Mouse (Mus musculus) lung, embryonic 14.5 days (tissue): ENCODE results near the gene Map1b. TPM values are rescaled to one million over a fixed set of nuclear protein-coding genes. Genes with fewer than 3 reads are reported as not detected.
A peak's percentile ranks its signal among the peaks of the same experiment; 100 is the strongest.

Source experiments
- ATAC-seq: fragments of 200-750 bp; cut with Nextera tagmentation; 2 replicates; pipeline ENCODE4 v1.8.0; 2017; ENCODE audit warnings: mild to moderate bottlenecking, moderate TSS enrichment, moderate library complexity; ENCODE audit not compliant: insufficient read depth
- DNase-seq: peaks from one replicate; pipeline ENCODE4 v3.0.0-alpha.2; 2015
- H3K27ac ChIP-seq: fragments of 300-500 bp; sonication (generic); 2 replicates; pipeline ENCODE4 v1.5.1; 2014; ENCODE audit warnings: low read depth, mild to moderate bottlenecking, moderate library complexity
- H3K27me3 ChIP-seq: fragments of 300-500 bp; sonication (generic); 2 replicates; pipeline ENCODE4 v1.6.1; 2014; ENCODE audit warnings: low read length, control low read depth; ENCODE audit not compliant: insufficient read depth
- H3K36me3 ChIP-seq: fragments of 300-500 bp; sonication (generic); 2 replicates; pipeline ENCODE4 v1.6.1; 2014; ENCODE audit warnings: control low read depth; ENCODE audit not compliant: insufficient read depth
- H3K4me1 ChIP-seq: fragments of 300-500 bp; sonication (generic); 2 replicates; pipeline ENCODE4 v1.6.1; 2014; ENCODE audit warnings: antibody characterized with exemption, control low read depth; ENCODE audit not compliant: insufficient read depth
- H3K4me2 ChIP-seq: fragments of 300-500 bp; sonication (generic); 2 replicates; pipeline ENCODE4 v1.6.1; 2014; ENCODE audit warnings: mild to moderate bottlenecking
- H3K4me3 ChIP-seq: fragments of 300-500 bp; sonication (generic); 2 replicates; pipeline ENCODE4 v1.5.1; 2014; ENCODE audit warnings: low read depth, low read length
- H3K9ac ChIP-seq: fragments of 300-500 bp; sonication (generic); 2 replicates; pipeline ENCODE4 v1.6.1; 2014
- H3K9me3 ChIP-seq: fragments of 300-500 bp; sonication (generic); 2 replicates; pipeline ENCODE4 v1.6.1; 2016; ENCODE audit warnings: low read depth, low read length, control low read depth
- CTCF ChIP-seq: IDR thresholded peaks from 2 replicates; pipeline ENCODE4 v1.5.1; 2016; ENCODE audit warnings: antibody characterized with exemption, low read depth
- WGBS: fragments of 180-500 bp; shearing (Covaris S2); extraction: QIAGEN DNeasy Blood & Tissue Kit; methylation state at CpG from one replicate; pipeline ENCODE4 v1.1.7; 2014; 5-methylcytosine and 5-hydroxymethylcytosine counted together
- polyA plus RNA-seq: library from polyadenylated mRNA; unstranded; fragments of >200 nt; fragmentation: Nextera tagmentation; extraction: Ambion mirVana; gene quantifications from 2 replicates; pipeline ENCODE4 v1.2.1, GENCODE M21; 2014

The Map1b gene
- polyA plus RNA-seq, 1 experiment from 2014 or later: 73.3 TPM

- WGBS: 48% methylated on average over 3 of the region's 3 CpGs
- Histone ChIP-seq H3K36me3 (no peaks in the 10 kb centered on the region), H3K4me3 (no peak overlapping the region), H3K4me2 (no peak overlapping the region), H3K9ac (no peak overlapping the region), H3K9me3 (no peaks in the 10 kb centered on the region), H3K27me3 (no peaks in the 10 kb centered on the region), H3K27ac (no peak overlapping the region), H3K4me1 (0 out of 2 replicates have a peak, but pooled peaks cover 7% of the 10 kb centered on the region)
- ATAC-seq (no peak), DNase-seq (no peak)
- TF ChIP-seq CTCF: peak; percentile 35; the same call in 1 of the 2 replicates
Measured at GRCm38 (mm10) chr13:99500609-99501008, 15.7 kb downstream of the Map1b start.

DNA sequence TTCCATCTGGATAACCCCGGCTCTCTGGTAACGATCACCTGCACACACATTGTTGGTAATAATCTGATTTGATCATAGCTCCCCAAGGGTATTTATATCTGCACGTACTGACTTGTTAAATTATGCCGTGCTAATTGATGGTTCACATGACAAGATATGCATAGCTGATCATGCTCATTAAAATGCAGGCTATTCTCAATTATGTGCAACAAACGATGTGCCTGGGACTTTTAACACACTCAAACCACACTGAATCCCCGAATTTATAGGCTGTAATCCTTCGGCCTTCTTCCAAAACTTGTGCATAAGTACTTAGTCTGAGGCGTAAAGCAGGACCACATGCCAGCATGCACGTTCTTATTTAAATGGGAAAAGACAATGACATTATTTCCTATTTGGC, 16.6 kb downstream of the Map1b start:
- no peak overlapping the region for H3K4me2 ChIP-seq
- H3K9me3 ChIP-seq: no peaks in the 10 kb centered on the region
- no peak overlapping the region for H3K4me3 ChIP-seq
- no peak for ATAC-seq
- no peak for TF ChIP-seq CTCF
- DNase-seq: no peak
- H3K4me1 ChIP-seq: 0 out of 2 replicates have a peak, but pooled peaks cover 5% of the 10 kb centered on the region
- H3K27me3 ChIP-seq: no peaks in the 10 kb centered on the region
- 87% methylated on average over 9 of the region's 9 CpGs for WGBS
- no peaks in the 10 kb centered on the region for H3K36me3 ChIP-seq
- no peak overlapping the region for H3K27ac ChIP-seq
- H3K9ac ChIP-seq: no peak overlapping the region

DNA sequence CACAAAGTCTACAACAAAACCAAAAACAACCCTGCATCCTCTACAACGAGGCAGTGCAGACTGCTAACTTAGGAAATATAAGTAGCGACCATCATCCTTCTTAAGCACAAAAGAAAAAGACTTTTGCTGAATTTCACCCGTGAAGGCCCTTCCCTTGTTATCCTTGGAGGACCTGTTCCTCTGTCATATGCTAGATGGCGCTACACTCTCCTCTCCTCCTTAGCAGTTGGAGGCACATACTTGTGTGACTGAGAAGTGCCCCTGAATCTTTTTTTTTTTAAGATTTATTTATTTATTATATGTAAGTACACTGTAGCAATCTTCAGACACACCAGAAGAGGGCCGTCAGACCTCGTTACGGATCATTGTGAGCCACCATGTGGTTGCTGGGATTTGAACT, 20.2 kb downstream of the Map1b start:
- TF ChIP-seq CTCF: peak; percentile 37
- no peaks in the 10 kb centered on the region for H3K4me1 ChIP-seq
- WGBS: 87% methylated on average over 7 of the region's 7 CpGs
- H3K4me2 ChIP-seq: no peak overlapping the region
- DNase-seq (no peak), ATAC-seq (no peak)
- H3K4me3 ChIP-seq: no peak overlapping the region
- no peaks in the 10 kb centered on the region for H3K9me3 ChIP-seq
- H3K36me3 ChIP-seq: no peaks in the 10 kb centered on the region
- H3K27me3 ChIP-seq: no peaks in the 10 kb centered on the region
- no peak overlapping the region for H3K27ac ChIP-seq
- H3K9ac ChIP-seq: no peak overlapping the region

GRCm38 (mm10) chr13:99494416-99494815, 21.9 kb downstream of the Map1b start:
- Histone ChIP-seq H3K4me3 (no peak overlapping the region), H3K4me2 (no peak overlapping the region), H3K36me3 (no peaks in the 10 kb centered on the region), H3K9ac (no peak overlapping the region), H3K27ac (no peak overlapping the region), H3K4me1 (no peaks in the 10 kb centered on the region), H3K9me3 (no peaks in the 10 kb centered on the region), H3K27me3 (no peaks in the 10 kb centered on the region)
- ATAC-seq (no peak), DNase-seq (no peak)
- WGBS: 84% methylated on average over 10 of the region's 10 CpGs
- no peak for TF ChIP-seq CTCF

- Histone ChIP-seq H3K9ac (no peak overlapping the region), H3K4me3 (no peak overlapping the region), H3K9me3 (no peaks in the 10 kb centered on the region), H3K4me1 (no peaks in the 10 kb centered on the region), H3K4me2 (no peak overlapping the region), H3K27ac (no peak overlapping the region), H3K27me3 (no peaks in the 10 kb centered on the region), H3K36me3 (no peaks in the 10 kb centered on the region)
- WGBS: 82% methylated on average over 5 of the region's 5 CpGs
- no peak for DNase-seq
- no peak for ATAC-seq
- no peak for TF ChIP-seq CTCF
Measured at GRCm38 (mm10) chr13:99493304-99493904, 22.9 kb downstream of the Map1b start.

GRCm38 (mm10) chr13:99492619-99493303, 23.6 kb downstream of the Map1b start:
- H3K4me2 ChIP-seq: no peak overlapping the region

GRCm38 (mm10) chr13:99489998-99490397, 26.3 kb downstream of the Map1b start:
- Histone ChIP-seq H3K4me1 (no peaks in the 10 kb centered on the region), H3K27me3 (no peaks in the 10 kb centered on the region), H3K27ac (no peak overlapping the region), H3K36me3 (no peaks in the 10 kb centered on the region), H3K9me3 (no peaks in the 10 kb centered on the region), H3K9ac (no peak overlapping the region), H3K4me2 (no peak overlapping the region), H3K4me3 (no peak overlapping the region)
- ATAC-seq (no peak), DNase-seq (no peak)
- TF ChIP-seq CTCF: no peak
- WGBS: 93% methylated on average over 4 of the region's 4 CpGs

More at GRCm38 (mm10) chr13:99492619-99493303, 23.6 kb downstream of the Map1b start:
- Histone ChIP-seq H3K9me3 (no peaks in the 10 kb centered on the region), H3K27ac (peak overlapping the region; percentile 22; the same call in 1 of the 2 replicates), H3K36me3 (no peaks in the 10 kb centered on the region), H3K4me3 (no peak overlapping the region), H3K27me3 (no peaks in the 10 kb centered on the region), H3K4me1 (no peaks in the 10 kb centered on the region), H3K9ac (no peak overlapping the region)
- WGBS: 45% methylated on average over 7 of the region's 7 CpGs
- DNase-seq (no peak), ATAC-seq (no peak)
- TF ChIP-seq CTCF: no peak
